Mouse (Mus musculus): ENCODE measurements around the gene Fopnl.

DNA sequence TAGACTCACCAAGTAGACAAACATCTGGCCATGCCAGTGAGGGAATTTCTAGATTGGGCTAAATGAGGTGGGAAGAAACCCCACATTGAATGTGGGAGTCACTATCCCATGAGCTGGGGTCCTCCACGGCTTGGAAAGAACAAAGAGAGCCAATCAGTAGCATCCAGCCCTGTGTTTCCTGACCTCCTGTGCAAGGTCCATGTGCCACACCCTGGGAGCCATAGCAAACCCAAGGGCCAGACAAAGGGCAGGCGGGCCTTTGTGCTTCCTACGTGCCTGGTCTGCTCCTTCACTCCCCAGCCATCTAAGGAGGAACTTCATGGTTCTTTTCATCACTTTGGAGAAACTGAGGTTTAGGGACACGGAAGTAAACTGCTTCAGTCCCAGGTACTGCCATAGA is 64.3 kb downstream of the Fopnl start:
- TF ChIP-seq GATA1 (IDR thresholded peaks at IDR 0.05; ENCODE audit: borderline replicate concordance, low read length) (no peak), FLI1 (IDR thresholded peaks at IDR 0.05; ENCODE audit: low read length) (no peak)
